Mouse (Mus musculus): ENCODE data around the gene Olfr417. TPM values are rescaled to one million over a fixed set of nuclear protein-coding genes. Genes with fewer than 3 reads are reported as not detected.
"Not testable (repeated sequence)": the region's sequence is repeated elsewhere in the genome, so short reads cannot be mapped to it uniquely, and the experiment has no call there.

The Olfr417 gene
- not detected in 2 replicates for polyA plus RNA-seq (2012; rRNA removed)

GRCm38 (mm10) chr1:174364882-174365451, at the start of gene Olfr417:
Gene Olfr417, plus strand, starts transcription at chr1:174365122.
- no peak for TF ChIP-seq CTCF (IDR thresholded peaks at IDR 0.05; ENCODE audit: borderline replicate concordance, extremely low read depth, insufficient read depth, insufficient read length)
- DNase-seq (ENCODE audit: low read depth) = no peak

DNA sequence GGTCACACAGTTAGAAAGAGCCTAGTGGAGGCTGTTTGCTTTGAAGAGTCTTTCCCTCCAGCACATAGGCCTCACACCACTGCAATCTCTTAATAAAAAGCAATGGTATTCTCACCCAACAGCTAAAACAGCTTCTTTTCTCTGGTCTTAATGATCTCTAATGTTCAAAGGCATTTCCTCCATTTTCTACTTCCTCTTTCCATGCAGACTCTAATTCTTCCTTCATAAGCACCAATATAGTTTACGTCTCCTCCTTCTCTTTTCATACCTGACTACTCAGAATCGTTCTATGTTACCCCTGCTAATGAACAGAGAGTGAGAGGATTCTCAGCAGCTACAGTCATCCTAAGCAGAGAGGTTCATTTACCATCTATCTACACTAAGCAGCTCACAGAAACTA, 47.6 kb upstream of the Olfr417 start:
- no peak for DNase-seq (ENCODE audit: low read depth)
- no peak for TF ChIP-seq POLR2A (IDR thresholded peaks at IDR 0.05; ENCODE audit: borderline replicate concordance, extremely low read depth, insufficient read depth, insufficient read length, poor library complexity, severe bottlenecking)
- no peak for TF ChIP-seq CTCF (IDR thresholded peaks at IDR 0.05; ENCODE audit: borderline replicate concordance, extremely low read depth, insufficient read depth, insufficient read length)

DNA sequence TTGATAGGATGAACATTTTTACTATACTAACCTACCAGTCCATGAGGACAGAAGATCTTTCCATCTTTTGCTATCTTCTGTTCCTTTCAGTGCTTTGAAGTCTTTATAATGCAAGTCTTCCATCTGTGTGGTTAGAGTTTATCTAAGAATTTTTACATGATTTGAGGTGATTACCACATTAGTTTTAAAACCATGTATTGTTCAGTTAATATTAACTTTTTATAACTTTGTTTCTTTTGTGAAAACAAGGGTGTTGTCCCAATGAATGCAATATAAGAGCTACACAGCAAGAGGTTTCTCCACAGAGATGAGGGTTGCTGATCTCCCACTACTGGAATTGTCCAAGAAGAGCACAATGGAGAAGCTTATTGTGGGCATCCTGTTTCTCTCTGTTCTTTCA, 34.7 kb upstream of the Olfr417 start, which contains the start of gene Mptx1:
Mptx1 (plus strand) TSS at position 301 of the 400 bp plus-strand sequence.
- no peak for TF ChIP-seq CTCF (IDR thresholded peaks at IDR 0.05; ENCODE audit: borderline replicate concordance, extremely low read depth, insufficient read depth, insufficient read length)
- no peak for TF ChIP-seq POLR2A (IDR thresholded peaks at IDR 0.05; ENCODE audit: borderline replicate concordance, extremely low read depth, insufficient read depth, insufficient read length, poor library complexity, severe bottlenecking)
- DNase-seq (ENCODE audit: low read depth) = no peak

DNA sequence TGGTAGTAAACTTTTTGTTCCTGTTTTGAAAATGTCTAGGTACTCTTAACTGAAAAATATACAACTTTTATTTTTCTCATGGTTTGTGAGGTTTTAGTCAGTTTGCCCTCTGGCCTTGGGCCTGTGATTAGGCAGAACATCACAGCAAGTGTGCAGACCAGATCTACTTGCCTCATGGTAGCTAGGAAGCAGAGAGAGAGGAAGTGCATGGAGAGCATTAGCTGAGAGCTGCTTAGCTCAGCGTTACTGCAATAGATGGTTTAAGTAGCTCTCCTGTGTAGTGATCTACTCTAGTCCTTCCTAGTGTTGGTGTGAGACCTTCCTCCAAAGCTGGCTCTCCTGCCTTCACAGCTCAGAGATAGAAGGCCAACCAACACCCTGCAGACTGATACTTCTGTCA, 11.3 kb upstream of the Olfr417 start:
- not testable (repeated sequence) for DNase-seq (ENCODE audit: low read depth)

DNA sequence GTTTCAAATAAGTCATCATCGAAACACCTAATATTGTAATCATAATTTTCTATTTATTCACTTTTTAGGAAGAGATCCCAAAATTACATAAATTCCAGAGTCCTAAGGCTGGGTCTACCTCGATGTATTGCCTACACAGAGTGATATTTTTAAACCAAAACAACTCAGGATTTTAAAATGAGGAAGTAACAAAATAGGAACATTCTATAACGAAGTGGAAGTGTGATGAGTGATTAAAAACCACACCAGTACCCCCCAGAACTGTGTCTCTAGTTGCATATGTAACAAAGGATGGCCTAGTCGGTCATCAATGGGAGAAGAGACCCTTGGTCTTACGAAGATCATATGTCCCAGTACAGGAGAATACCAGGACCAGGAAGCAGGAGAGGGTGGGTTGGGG, 10.3 kb upstream of the Olfr417 start:
- TF ChIP-seq POLR2A (IDR thresholded peaks at IDR 0.05; ENCODE audit: borderline replicate concordance, extremely low read depth, insufficient read depth, insufficient read length, poor library complexity, severe bottlenecking) = no peak
- TF ChIP-seq CTCF (IDR thresholded peaks at IDR 0.05; ENCODE audit: borderline replicate concordance, extremely low read depth, insufficient read depth, insufficient read length) = no peak
- DNase-seq (ENCODE audit: low read depth) = no peak

- no peak for DNase-seq (ENCODE audit: low read depth)
- TF ChIP-seq POLR2A (IDR thresholded peaks at IDR 0.05; ENCODE audit: borderline replicate concordance, extremely low read depth, insufficient read depth, insufficient read length, poor library complexity, severe bottlenecking) (no peak), CTCF (IDR thresholded peaks at IDR 0.05; ENCODE audit: borderline replicate concordance, extremely low read depth, insufficient read depth, insufficient read length) (no peak)
Measured at GRCm38 (mm10) chr1:174373799-174374198, 8.9 kb downstream of the Olfr417 start.

GRCm38 (mm10) chr1:174390746-174391145, 25.8 kb downstream of the Olfr417 start, which contains the start of gene Olfr248:
Gene Olfr248, plus strand, starts transcription at chr1:174391046.
- TF ChIP-seq POLR2A (IDR thresholded peaks at IDR 0.05; ENCODE audit: borderline replicate concordance, extremely low read depth, insufficient read depth, insufficient read length, poor library complexity, severe bottlenecking) (no peak), CTCF (IDR thresholded peaks at IDR 0.05; ENCODE audit: borderline replicate concordance, extremely low read depth, insufficient read depth, insufficient read length) (no peak)
- DNase-seq (ENCODE audit: low read depth) = no peak

DNA sequence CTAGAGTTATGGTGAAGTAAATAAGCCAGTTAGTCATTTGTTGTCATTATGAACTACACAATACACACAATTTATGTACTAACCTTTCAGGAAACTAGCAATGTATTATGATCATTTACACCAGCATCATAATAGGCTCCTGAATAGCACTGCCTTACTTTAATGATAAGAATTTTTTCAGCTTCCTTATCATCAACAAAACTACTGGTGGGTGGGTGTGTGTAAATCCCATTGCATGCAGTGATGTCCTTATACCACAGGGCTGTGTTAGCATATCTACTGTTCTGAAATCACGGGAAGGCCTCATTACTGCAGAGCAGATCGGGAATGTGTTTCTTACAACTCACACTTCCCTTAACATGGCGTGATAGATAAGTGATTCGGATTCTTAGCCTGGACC, 58.0 kb downstream of the Olfr417 start:
- DNase-seq (ENCODE audit: low read depth) = no peak
- no peak for TF ChIP-seq POLR2A (IDR thresholded peaks at IDR 0.05; ENCODE audit: borderline replicate concordance, extremely low read depth, insufficient read depth, insufficient read length, poor library complexity, severe bottlenecking)
- TF ChIP-seq CTCF (IDR thresholded peaks at IDR 0.05; ENCODE audit: borderline replicate concordance, extremely low read depth, insufficient read depth, insufficient read length) = no peak

GRCm38 (mm10) chr1:174423764-174424163, 58.8 kb downstream of the Olfr417 start, which contains the start of gene Olfr414:
Gene Olfr414, plus strand, starts transcription at chr1:174424064.
- no peak for TF ChIP-seq POLR2A (IDR thresholded peaks at IDR 0.05; ENCODE audit: borderline replicate concordance, extremely low read depth, insufficient read depth, insufficient read length, poor library complexity, severe bottlenecking)
- TF ChIP-seq CTCF (IDR thresholded peaks at IDR 0.05; ENCODE audit: borderline replicate concordance, extremely low read depth, insufficient read depth, insufficient read length) = no peak
- DNase-seq (ENCODE audit: low read depth) = no peak

Other genes with a start within 250 kb of the Olfr417 start
- gene Olfr231, start 244.0 kb upstream of the Olfr417 start, polyA plus RNA-seq (2012; rRNA removed) = not detected in 2 replicates
- gene Olfr424, start 233.6 kb upstream of the Olfr417 start, polyA plus RNA-seq (2012; rRNA removed) = not detected in 2 replicates
- not detected in 2 replicates for gene Olfr420, start 209.5 kb upstream of the Olfr417 start, polyA plus RNA-seq (2012; rRNA removed)
- 0.03 and 0.11 TPM in 2 replicates for gene Spta1, start 192.3 kb upstream of the Olfr417 start, polyA plus RNA-seq (2012; rRNA removed)
- gene Olfr419, start 113.1 kb upstream of the Olfr417 start, polyA plus RNA-seq (2012; rRNA removed) = not detected in 2 replicates
- not detected in 2 replicates for gene Mptx1, start 34.6 kb upstream of the Olfr417 start, polyA plus RNA-seq (2012; rRNA removed)
- gene Olfr248, start 25.9 kb downstream of the Olfr417 start, polyA plus RNA-seq (2012; rRNA removed) = not detected in 2 replicates
- not detected in 2 replicates for gene Olfr414, start 58.9 kb downstream of the Olfr417 start, polyA plus RNA-seq (2012; rRNA removed)
- not detected in 2 replicates for gene Olfr220, start 77.0 kb downstream of the Olfr417 start, polyA plus RNA-seq (2012; rRNA removed)
- gene Fmn2, start 136.7 kb downstream of the Olfr417 start, polyA plus RNA-seq (2012; rRNA removed) = 14.0 and 18.3 TPM in 2 replicates

Data from brain, embryonic 14.5 days (tissue).